Mouse (Mus musculus) urinary bladder, postnatal 10 days (tissue): ENCODE measurements around the gene Sirt2.

ENCODE experiments used
- DNase-seq: peaks from one replicate; pipeline ENCODE4 v3.0.0; 2022; ENCODE audit warnings: low spot score

Gene Sirt2

DNA sequence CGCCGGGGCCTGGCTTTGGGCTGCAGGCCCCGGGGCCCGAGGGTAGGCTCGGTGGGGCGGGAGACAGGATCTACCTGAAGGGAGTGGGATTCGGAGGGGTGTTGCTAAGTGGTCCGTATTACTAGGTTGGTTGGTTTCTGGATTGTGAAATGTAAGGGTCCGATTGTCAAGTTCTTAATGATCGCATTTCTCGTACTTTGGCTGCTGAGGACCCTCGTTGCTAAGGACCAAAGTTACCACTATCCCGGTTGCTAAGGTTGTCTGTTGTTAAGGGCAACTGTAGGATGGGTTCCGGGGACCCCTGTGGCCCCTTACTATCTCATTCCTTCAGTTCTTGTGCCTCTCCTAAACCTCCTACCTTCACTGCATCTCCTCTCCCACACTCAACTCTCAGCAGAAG is 375 bp downstream of the Sirt2 start:
- no peak for DNase-seq

DNA sequence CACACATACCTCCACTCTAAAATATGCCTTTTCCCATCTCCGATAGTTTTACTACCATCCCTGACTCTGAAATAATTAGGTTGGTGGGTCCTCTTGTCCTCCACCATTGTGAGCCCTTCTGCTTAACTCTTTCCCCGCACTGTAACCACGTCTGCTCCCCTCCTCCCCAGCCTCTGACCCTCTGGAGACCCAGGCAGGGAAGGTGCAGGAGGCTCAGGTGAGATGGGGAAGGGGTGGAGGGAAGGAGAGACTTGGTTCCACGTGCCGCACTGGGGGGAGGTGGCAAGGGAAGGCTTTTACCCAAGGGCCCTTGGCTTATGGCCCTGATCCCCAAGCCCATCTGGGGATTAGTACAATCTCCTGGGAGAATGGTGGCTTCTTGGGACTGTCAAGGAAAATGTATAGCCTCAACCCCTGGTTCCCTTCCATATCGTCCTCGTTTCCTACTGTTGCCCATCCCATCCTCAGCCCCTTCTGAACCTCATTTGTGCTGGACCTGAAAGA is 979 bp downstream of the Sirt2 start, which contains the start of gene Nfkbib:
TSS of gene Nfkbib (minus strand) at position 51 of the 504 bp plus-strand sequence.
- no peak for DNase-seq

DNA sequence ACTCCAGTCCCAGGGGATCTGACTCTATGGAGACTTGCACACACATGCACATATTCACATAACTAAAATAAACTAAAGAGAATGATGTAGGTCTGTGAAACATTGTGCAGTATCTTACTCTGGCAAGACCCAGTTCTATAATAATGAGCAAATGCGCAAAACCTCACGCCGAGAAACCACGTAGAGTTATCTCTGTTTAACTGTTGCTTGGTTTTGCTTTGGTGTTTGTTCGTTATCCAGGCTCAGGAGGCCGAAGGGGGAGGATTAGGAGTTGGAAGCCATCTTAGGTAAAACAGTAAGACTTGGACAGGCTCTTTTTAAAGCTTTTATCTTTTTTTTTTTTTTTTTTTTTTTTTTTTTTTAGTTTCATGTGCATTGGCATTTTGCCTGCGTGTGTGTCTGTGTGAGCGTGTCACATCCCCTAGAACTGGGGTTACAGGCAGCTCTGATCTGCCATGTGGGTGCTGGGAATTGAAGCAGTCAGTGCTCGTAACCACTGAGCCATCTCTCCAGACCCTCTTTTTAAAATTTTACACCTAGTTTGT is 3.0 kb downstream of the Sirt2 start:
- no peak for DNase-seq

DNA sequence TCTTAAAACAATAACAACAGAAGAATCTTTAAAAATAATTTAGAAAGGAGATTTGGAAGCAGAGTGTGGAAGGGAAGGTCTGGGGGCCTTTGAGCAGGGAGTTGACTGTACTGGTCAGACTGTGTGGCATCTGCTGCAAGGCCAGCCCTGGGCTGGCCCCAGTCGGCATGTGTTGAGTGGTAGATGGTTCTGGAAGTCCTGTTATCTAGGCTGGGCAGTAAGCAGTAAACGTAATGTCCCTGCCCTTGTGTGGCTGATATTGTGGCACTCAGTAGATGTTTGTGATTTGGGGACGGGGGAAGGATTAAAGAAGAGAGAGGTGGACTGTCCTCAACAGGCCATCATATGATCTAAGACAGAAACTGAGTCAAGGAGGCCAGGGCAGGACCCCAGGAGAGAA is 3.8 kb downstream of the Sirt2 start:
- no peak for DNase-seq

DNA sequence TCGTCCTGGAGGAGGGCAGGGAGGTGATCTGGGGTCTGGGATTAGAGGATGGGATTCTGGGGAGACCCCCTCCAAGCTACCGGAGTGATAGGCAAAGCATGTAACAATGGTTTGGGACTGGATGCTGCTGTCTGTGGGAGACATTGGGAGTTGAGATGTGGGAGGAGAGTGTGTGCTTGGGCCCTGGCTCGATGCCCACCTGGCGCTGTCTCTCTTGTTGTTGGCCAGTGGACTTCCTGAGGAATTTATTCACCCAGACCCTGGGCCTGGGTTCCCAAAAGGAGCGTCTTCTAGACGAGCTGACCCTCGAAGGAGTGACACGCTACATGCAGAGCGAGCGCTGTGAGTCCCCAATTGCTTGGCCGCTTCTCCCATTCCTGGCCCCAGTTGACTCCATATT is 5.3 kb downstream of the Sirt2 start:
- DNase-seq = no peak

DNA sequence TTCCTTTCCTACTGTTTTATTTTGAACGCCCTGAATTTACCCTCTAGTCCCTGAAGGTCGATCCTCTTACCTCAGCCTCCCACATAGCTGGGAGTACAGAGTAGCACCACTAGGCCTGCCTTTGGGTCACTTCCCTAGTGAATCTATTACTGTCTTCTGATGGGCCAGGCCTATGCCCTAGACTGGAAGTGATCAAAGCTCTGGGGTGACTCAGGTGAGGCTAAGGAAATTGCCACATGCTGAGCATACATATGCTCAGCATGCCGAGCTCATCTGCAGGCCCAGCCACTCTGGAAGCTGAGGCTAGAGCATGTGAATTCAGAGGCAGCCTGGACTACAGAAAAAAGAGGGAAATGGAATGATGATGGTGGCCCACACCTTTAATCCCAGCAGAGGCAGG is 6.6 kb downstream of the Sirt2 start:
- DNase-seq = no peak

DNA sequence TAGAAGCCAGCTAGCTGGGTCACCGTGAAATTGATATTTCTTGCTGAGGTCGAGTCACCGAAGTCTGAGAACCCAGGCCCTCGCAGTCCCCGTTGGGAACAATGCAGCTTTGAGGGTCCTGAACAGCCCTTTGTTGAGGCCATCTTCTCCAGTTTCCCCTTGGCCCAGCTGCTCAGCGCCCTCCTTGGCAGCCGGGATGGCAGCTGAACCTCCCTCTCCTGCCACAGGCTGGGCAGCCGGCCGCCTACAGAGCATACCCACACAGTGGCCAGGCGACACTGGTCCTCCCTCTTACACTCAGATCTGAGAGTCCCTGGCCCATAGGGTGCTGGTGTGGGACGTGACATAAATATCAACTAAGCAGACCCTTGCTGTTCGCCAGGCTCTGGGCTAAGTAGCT is 7.6 kb downstream of the Sirt2 start:
- no peak for DNase-seq

DNA sequence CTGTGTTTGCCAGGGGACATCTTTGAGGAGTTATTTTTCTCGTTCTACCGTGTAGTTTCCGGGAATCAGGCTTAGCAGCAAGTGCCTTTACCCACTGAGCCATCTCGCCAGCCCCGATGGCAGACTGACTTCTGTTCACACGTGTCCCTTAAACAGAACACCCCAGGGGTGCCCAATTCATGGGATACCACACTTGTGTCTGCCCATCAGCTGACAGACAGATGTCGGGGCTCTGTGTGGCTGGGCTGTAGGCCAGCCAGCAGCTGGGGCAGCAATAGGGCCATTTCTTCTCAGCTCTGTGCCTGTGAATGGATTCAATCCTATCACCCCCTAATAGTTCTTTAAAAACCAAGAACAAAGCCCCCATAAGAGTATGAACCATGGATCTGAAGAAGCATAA is 8.6 kb downstream of the Sirt2 start:
- DNase-seq = no peak

DNA sequence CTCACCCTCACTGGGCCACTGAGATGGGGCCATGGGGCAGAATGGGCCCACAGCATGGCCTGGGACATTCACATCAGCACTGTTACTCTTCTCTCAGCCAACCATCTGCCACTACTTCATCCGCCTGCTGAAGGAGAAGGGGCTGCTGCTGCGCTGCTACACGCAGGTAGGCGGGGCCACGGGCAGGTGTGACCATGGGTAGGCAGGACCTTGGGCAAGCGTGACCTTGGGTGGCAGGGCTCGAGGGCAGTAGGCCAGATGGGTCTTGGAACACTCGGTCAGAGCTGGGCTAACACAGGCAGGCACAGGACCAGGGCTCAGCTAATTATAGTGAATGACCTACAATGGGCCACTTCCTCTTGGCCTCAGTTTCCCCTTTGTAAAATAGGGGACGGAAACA is 12.3 kb downstream of the Sirt2 start:
- no peak for DNase-seq

DNA sequence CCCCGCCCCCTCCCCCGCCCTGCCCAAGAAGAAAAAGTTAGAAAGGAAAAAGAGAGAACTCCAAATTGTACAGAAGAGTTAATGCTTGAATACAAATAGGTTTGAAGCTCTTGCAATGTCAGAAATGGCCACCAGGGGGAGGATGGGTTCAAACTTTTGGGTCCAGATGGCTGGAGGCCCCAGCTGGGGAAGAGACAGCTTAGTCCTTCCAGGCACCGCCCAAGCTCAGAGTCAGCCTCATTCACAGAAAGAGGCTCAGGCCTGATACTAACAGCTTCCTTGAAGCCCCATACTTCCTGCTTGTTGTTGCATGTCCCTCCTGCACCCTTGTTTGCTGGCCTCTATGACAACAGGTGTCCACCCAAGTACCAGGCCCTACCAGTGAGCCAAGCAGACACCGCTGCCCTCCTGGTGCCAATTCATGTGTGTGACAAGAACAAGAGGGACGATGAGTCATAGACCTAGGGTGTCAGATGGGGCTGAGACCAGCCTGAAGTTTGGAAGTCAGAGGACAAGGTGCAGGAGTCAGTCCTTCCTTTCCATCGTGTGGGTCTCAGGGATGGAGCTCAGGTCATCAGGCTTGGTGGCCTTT is 13.6 kb downstream of the Sirt2 start:
- peak; percentile 66 for DNase-seq

DNA sequence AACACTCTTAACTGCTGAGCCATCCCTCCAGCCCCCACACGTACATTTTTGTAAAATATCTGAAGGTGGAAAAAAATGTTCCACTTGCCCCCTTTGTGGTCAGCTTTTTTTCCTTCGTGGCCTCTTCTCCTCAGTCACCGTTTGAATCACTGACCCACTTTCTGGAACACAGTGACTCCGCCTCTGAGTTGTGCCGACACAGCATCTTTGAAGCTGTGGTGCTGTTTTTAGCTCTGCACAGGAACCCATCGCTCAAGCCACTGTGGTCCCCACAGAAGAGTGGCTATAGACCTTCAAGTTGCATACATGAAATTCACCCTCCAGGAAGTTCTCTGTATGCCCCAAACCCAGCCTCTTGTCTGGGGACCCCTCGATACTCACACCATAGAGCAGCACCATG is 14.3 kb downstream of the Sirt2 start:
- DNase-seq = no peak

DNA sequence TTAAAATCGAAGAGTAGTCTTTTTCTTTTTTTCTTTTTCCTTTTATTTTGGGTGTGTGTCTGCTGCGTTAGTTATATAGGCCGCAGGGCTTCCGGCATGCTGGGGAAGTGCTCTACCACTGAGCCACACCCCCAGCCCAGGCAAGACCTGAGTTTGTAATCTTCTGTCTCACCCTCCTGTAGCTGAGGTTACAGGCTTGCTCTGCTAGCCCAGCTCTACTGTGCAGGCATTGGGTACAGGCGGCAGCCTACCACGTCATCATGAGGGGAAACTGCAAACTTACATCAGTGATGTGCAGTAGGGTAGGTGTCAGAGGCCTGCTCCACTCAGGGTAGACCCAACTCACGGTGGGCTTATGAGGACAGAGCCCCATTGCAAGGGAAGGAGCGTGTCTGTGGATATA is 14.7 kb downstream of the Sirt2 start:
- DNase-seq = no peak

DNA sequence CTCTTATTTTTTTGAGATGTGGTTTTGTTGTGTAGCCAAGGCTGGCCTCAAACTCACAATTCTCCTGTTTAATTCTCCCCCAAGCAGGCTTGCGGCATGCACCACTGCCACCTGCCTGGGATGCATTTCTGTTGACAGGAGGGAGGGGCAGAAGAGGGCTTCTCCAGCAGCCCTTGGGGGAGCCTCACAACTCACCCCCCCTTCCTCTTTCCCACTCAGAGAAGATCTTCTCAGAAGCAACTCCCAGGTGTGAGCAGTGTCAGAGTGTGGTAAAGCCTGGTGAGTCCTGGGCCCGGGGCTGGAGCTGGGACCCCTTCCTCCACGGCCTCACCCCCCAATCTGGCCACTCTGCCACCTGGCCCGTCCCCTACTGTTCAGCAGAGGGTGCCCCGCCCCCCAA is 18.6 kb downstream of the Sirt2 start:
- no peak for DNase-seq

DNA sequence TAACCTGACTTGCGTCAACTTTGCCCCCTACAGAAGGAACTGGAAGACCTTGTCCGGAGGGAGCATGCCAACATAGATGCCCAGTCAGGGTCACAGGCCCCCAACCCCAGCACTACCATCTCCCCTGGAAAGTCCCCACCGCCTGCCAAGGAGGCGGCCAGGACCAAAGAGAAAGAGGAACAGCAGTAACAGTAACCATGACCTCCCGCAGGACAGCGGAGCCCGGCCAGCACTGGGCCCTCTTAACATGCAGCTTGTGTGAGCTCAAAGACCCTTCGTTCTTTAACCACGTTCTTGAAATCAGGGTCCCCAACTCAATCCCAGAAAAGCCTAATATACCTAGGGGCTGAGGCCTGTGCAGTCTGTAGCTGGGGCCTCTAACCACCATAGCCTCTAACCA is 21.3 kb downstream of the Sirt2 start:
- no peak for DNase-seq

DNA sequence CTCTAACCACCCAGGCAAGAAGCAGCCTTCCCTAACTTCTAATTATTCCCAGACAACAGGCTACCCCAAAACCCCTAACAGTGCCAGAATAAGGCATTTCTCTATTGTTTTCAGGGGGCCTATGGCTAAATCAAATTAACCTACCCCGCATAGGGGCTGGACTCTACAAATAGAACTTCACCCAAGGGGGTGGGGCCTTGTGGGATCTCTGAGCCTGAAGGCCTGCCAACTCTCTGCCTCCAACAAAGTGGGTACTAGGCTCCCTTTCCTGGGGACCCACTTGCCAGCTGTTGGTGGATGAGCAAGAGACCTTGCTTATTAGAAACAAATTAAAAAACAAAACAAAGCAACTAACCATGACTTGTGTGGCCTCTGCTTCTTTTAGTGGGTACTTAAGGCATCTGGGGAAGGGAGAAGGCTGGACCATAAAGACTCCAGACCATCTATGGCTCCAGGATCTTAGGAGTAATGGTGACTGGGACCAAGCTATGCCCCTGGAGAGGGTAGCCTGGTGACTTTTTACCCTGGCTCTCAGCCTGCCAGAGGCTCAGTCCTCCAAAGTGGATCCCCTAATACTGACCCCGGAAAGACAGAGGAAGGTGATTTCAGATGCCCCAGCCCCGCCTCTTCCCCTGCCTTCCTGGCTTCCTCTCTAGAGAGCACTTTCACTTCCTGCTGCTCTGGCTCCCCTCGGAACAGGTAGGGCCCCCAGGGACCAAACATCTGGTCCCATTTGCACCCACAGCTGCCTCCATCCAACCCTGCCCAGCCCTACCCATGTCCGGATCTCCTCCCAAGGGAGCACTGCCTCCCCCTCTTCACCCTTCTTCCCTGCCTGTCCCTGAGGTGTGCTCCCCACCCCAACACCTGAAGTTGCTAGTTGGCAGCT is 22.0 kb downstream of the Sirt2 start, which contains the start of gene Rinl:
TSS of gene Rinl (plus strand) at position 663 of the 889 bp plus-strand sequence.
- DNase-seq = no peak

DNA sequence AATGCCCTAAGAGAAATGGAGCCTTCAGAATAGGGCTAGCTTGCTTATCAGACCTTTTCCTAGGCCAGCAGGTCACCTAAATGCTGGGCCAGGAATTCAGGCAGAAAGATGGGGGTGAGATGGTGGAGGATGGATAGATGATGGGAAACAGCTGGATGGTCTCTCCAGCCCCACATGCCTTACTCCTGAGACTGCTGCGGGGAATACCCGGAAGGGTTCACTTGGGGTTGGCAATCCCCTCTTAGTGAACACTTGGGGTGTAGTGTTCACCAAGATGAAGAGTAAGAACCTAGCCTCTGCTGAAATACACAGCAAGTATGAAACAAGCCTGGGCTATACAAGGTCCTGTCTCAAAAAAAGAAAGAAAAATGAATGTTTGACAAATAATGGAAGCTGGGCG is 22.7 kb downstream of the Sirt2 start:
- no peak for DNase-seq

DNA sequence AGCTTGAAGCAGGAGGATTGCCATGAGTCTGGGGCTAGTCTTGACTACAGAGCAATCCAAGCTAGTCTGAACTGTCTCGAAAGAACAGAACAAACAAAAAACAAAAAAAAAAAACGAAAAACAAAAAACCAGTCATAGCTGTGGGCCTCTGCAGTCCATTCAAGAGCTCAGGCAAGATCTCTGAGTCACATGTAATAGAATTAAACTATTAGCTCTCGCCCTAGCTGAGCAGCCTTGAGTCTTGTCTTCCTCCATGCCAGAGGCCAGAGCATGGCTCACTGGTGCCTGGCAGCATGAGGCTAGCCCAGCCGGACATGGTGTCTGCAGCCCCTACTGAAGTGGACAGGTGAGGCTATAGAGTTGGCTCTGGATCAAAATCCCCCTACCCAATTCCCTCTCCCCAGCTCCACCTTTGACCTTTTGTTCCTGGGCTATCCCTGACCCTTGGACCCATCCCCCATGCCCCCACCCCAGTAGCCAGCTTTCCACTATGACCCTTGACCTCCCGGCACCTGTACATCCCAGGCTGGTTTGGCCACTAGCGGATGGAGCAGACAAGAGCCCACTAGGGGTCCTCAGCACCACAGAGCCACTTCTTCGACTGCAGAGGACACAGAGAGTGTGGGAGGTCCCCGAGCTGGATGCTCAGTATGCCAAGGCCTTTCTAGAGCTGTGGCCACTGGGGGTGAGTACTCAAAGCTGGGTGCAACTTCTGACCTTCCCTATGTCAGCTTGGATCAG is 23.7 kb downstream of the Sirt2 start:
- DNase-seq = no peak

DNA sequence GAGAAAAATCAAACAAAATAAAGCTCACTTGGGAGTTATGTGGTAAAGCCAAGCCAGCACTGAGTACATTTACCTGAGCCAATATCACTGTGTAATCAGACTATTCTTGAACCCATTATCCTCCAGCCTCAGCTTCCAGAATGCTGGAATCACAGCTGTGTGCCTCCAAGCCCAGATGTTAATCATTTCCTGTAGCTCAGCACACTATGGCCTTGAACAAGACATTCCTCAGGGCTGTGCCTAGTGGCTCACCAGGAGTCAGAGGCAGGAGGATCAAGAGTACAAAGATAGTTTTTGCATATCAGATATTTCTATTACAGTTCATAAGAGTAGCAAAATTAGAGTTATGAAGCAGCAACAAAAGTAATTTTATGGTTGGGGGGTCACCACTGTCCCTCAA is 25.2 kb downstream of the Sirt2 start:
- DNase-seq = no peak

DNA sequence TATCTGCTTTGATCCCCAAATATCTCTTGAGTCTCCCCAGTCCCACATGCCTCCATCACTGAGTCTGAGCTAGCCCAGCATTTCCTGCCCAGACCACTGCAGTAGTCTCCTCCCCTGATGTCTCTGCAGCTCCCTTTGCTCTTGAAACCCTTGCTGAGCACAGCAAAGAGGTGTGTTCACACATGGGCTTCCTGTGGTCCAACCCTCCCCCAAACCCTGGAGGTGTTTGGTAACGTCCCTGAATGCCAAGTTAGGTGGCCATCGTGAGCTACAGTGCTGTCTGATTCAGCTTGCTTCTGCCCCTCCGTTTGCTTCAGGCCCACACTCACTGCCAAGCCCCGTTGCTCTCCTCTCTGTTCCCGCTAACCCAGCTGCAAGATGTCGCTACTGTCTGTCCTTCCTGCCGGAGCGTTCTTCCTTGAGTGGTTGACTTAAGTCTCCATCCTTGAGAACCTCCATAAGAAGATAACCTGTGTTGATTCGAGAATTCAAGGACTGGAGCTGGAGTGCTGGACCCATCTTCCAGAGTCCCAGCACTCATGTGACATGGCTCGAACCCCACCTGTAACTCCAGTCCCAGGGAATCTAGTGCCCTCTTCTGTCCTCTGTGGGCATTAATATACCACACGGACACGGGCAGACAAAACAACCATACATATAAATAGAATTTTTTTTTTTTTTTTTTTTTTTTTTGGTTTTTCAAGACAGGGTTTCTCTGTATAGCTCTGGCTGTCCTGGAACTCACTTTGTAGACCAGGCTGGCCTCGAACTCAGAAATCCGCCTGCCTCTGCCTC is 26.1 kb downstream of the Sirt2 start:
- DNase-seq = no peak

DNA sequence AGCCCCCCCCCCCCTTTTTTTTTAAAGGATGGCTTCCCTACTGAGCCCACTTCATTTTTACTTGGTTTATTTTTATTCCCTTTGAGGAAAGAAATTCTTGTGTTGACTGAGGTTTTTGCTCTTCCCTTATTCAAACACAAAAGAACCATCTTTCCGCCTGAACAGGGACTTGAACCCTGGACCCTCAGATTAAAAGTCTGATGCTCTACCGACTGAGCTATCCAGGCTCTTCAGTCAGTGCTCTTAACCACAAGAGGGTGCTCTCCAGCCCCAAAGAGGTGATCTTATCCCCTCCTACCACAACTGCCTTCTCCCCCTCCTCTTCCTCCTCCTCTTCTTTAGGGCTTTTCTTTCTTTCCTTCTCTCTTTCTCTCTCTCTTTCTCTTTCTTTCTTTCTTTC is 27.3 kb downstream of the Sirt2 start:
- no peak for DNase-seq

DNA sequence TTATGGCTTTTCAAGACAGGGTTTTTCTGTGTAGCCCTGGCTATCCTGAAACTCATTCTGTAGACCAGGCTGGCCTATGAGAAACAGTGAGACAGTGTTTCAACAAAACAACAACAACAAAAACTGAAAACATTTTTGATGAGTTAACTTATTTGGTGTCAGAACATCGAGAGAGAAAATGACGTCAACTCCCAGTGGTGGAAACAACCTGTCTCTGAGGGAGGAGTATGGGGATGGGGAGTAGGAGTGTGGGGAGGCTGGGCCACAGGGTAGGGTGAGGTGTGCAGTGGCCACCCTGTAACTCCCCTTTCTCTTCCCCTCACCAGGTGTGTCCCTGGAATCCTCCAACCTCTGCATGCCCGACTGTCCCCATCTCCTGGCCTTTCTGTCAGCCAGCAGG is 28.0 kb downstream of the Sirt2 start:
- DNase-seq = no peak

DNA sequence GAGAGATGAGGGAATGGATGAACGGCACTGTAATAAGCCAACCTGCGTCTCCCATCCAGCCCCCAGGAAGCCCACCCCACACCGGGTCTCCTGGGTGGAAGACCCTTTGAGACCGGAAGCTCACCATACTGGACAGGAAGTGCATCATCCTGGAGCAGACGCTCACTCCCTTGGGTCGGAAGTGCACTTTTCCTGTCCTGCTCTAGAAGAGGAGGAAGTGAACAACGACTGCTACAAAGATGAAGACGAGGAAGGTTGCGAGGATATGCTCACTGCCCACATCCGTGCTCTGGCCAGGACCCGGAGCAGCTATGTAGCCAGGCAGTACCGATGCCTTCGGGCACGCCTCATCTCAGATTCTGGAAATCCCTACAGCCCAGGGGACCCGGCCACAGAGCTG is 29.3 kb downstream of the Sirt2 start:
- DNase-seq = no peak
